Mouse (Mus musculus) midbrain, embryonic 12.5 days (tissue): ENCODE measurements at regions not wholly inside any gene's neighbourhood (a gene's known extent, or its start where the extent isn't known, plus 50 kb on each side); places are given as distances from the start of the nearest gene placed in this dataset.
A peak's percentile ranks its signal among the peaks of the same experiment; 100 is the strongest.

Experiments used
- ATAC-seq: fragments of 200-750 bp; cut with Nextera tagmentation; 2 replicates; pipeline ENCODE4 v1.8.0; 2017; ENCODE audit warnings: low read depth, moderate TSS enrichment, moderate library complexity; ENCODE audit not compliant: low FRiP score
- H3K27ac ChIP-seq: fragments of 300-500 bp; sonication (generic); replicated peaks from 2 replicates; pipeline ENCODE4 v1.5.1; 2016; ENCODE audit warnings: mild to moderate bottlenecking
- H3K27me3 ChIP-seq: fragments of 300-500 bp; sonication (generic); 2 replicates; pipeline ENCODE4 v1.6.1; 2016; ENCODE audit warnings: mild to moderate bottlenecking
- H3K36me3 ChIP-seq: fragments of 300-500 bp; sonication (generic); 2 replicates; pipeline ENCODE4 v1.6.1; 2016
- H3K4me1 ChIP-seq: fragments of 300-500 bp; sonication (generic); 2 replicates; pipeline ENCODE4 v1.6.1; 2016
- H3K4me2 ChIP-seq: fragments of 300-500 bp; sonication (generic); replicated peaks from 2 replicates; pipeline ENCODE4 v1.6.1; 2016; ENCODE audit warnings: mild to moderate bottlenecking, moderate library complexity
- H3K4me3 ChIP-seq: fragments of 300-500 bp; sonication (generic); 2 replicates; pipeline ENCODE4 v1.5.1; 2016; ENCODE audit warnings: mild to moderate bottlenecking
- H3K9ac ChIP-seq: fragments of 300-500 bp; sonication (generic); replicated peaks from 2 replicates; pipeline ENCODE4 v1.6.1; 2016; ENCODE audit warnings: mild to moderate bottlenecking, moderate library complexity
- H3K9me3 ChIP-seq: fragments of 300-500 bp; sonication (generic); 2 replicates; pipeline ENCODE4 v1.6.1; 2016; ENCODE audit warnings: mild to moderate bottlenecking
- WGBS: fragments of 180-500 bp; shearing (Covaris S2); methylation state at CpG from one replicate; pipeline ENCODE4 v1.1.7; 2016; 5-methylcytosine and 5-hydroxymethylcytosine counted together

- Histone ChIP-seq H3K27me3 (peaks cover 5% of the 10 kb centered on the region; the same call in 1 of the 2 replicates), H3K4me3 (no peak overlapping the region), H3K4me2 (peak overlapping the region; percentile 14), H3K4me1 (no peaks in the 10 kb centered on the region), H3K36me3 (no peaks in the 10 kb centered on the region), H3K9ac (no peak overlapping the region), H3K9me3 (no peaks in the 10 kb centered on the region), H3K27ac (no peak overlapping the region)
- peak; percentile 51; the same call in 1 of the 2 replicates for ATAC-seq
- 50% methylated on average over 15 of the region's 15 CpGs for WGBS
These were observed 316.4 kb downstream of the Zfp706 start for GRCm38 (mm10) chr15:36691002-36691652.

GRCm38 (mm10) chr15:36689881-36690280 is 317.7 kb downstream of the Zfp706 start:
- Histone ChIP-seq H3K9ac (no peak overlapping the region), H3K4me1 (no peaks in the 10 kb centered on the region), H3K4me2 (no peak overlapping the region), H3K4me3 (no peak overlapping the region), H3K27ac (no peak overlapping the region), H3K36me3 (no peaks in the 10 kb centered on the region), H3K27me3 (peaks cover 5% of the 10 kb centered on the region; the same call in 1 of the 2 replicates), H3K9me3 (no peaks in the 10 kb centered on the region)
- 85% methylated on average over 7 of the region's 7 CpGs for WGBS
- no peak for ATAC-seq

- H3K27ac ChIP-seq: no peak overlapping the region
- no peak for ATAC-seq
- no peak overlapping the region for H3K4me3 ChIP-seq
These were observed 318.3 kb downstream of the Zfp706 start for GRCm38 (mm10) chr15:36689301-36689700.

GRCm38 (mm10) chr15:36688051-36688754 is 319.4 kb downstream of the Zfp706 start:
- ATAC-seq: no peak
- H3K9ac ChIP-seq: no peak overlapping the region
- no peaks in the 10 kb centered on the region for H3K36me3 ChIP-seq
- peaks cover 5% of the 10 kb centered on the region; the same call in 1 of the 2 replicates for H3K27me3 ChIP-seq
- no peak overlapping the region for H3K27ac ChIP-seq
- H3K4me1 ChIP-seq: no peaks in the 10 kb centered on the region
- WGBS: 14% methylated on average over 17 of the region's 17 CpGs
- no peak overlapping the region for H3K4me3 ChIP-seq
- H3K4me2 ChIP-seq: peak overlapping the region; percentile 7; the same call in 1 of the 2 replicates
- H3K9me3 ChIP-seq: no peaks in the 10 kb centered on the region

More at GRCm38 (mm10) chr15:36689301-36689700, 318.3 kb downstream of the Zfp706 start:
- Histone ChIP-seq H3K4me2 (no peak overlapping the region), H3K27me3 (peaks cover 5% of the 10 kb centered on the region; the same call in 1 of the 2 replicates), H3K9me3 (no peaks in the 10 kb centered on the region), H3K36me3 (no peaks in the 10 kb centered on the region), H3K9ac (no peak overlapping the region), H3K4me1 (no peaks in the 10 kb centered on the region)
- WGBS: 72% methylated on average over 3 of the region's 3 CpGs

- Histone ChIP-seq H3K4me1 (no peaks in the 10 kb centered on the region), H3K27ac (no peak overlapping the region), H3K9me3 (no peaks in the 10 kb centered on the region), H3K27me3 (no peaks in the 10 kb centered on the region), H3K36me3 (no peaks in the 10 kb centered on the region), H3K4me3 (no peak overlapping the region), H3K4me2 (no peak overlapping the region), H3K9ac (no peak overlapping the region)
- ATAC-seq: no peak
- WGBS: 82% methylated on average over 7 of the region's 7 CpGs
These were observed 322.9 kb downstream of the Zfp706 start for GRCm38 (mm10) chr15:36684684-36685083.

- H3K27me3 ChIP-seq: no peaks in the 10 kb centered on the region
- H3K9ac ChIP-seq: no peak overlapping the region
- no peaks in the 10 kb centered on the region for H3K9me3 ChIP-seq
- H3K4me2 ChIP-seq: no peak overlapping the region
- no peaks in the 10 kb centered on the region for H3K36me3 ChIP-seq
- no peak overlapping the region for H3K4me3 ChIP-seq
- no peak overlapping the region for H3K27ac ChIP-seq
- no peak for ATAC-seq
- WGBS: 66% methylated on average over 6 of the region's 6 CpGs
- H3K4me1 ChIP-seq: no peaks in the 10 kb centered on the region
These were observed 324.7 kb downstream of the Zfp706 start for GRCm38 (mm10) chr15:36682832-36683231.

- ATAC-seq: no peak
- no peak overlapping the region for H3K9ac ChIP-seq
These were observed 325.4 kb downstream of the Zfp706 start for GRCm38 (mm10) chr15:36682159-36682558.

GRCm38 (mm10) chr15:36680361-36681140 is 327.0 kb downstream of the Zfp706 start:
- Histone ChIP-seq H3K9ac (no peak overlapping the region), H3K4me1 (no peaks in the 10 kb centered on the region), H3K27ac (no peak overlapping the region), H3K27me3 (no peaks in the 10 kb centered on the region), H3K4me2 (no peak overlapping the region), H3K4me3 (no peak overlapping the region), H3K36me3 (no peaks in the 10 kb centered on the region), H3K9me3 (no peaks in the 10 kb centered on the region)
- no peak for ATAC-seq
- 89% methylated on average over 11 of the region's 11 CpGs for WGBS

More at GRCm38 (mm10) chr15:36682159-36682558, 325.4 kb downstream of the Zfp706 start:
- Histone ChIP-seq H3K4me3 (no peak overlapping the region), H3K36me3 (no peaks in the 10 kb centered on the region), H3K4me2 (no peak overlapping the region), H3K4me1 (no peaks in the 10 kb centered on the region), H3K9me3 (no peaks in the 10 kb centered on the region), H3K27ac (no peak overlapping the region), H3K27me3 (no peaks in the 10 kb centered on the region)
- WGBS: 80% methylated on average over 5 of the region's 5 CpGs

GRCm38 (mm10) chr15:36679577-36679976 is 328.0 kb downstream of the Zfp706 start:
- Histone ChIP-seq H3K4me1 (no peaks in the 10 kb centered on the region), H3K27ac (no peak overlapping the region), H3K4me3 (no peak overlapping the region), H3K27me3 (no peaks in the 10 kb centered on the region), H3K9me3 (no peaks in the 10 kb centered on the region), H3K9ac (no peak overlapping the region), H3K36me3 (no peaks in the 10 kb centered on the region), H3K4me2 (no peak overlapping the region)
- ATAC-seq: no peak
- WGBS: 91% methylated on average over 13 of the region's 13 CpGs

- ATAC-seq: no peak
- H3K9me3 ChIP-seq: no peaks in the 10 kb centered on the region
- H3K4me3 ChIP-seq: no peak overlapping the region
- WGBS: 28% methylated on average over 12 of the region's 12 CpGs
- peaks cover 5% of the 10 kb centered on the region; the same call in 1 of the 2 replicates for H3K4me1 ChIP-seq
- H3K36me3 ChIP-seq: no peaks in the 10 kb centered on the region
- H3K27ac ChIP-seq: no peak overlapping the region
- H3K4me2 ChIP-seq: peak overlapping the region; percentile 27; the same call in 1 of the 2 replicates
- H3K9ac ChIP-seq: no peak overlapping the region
- no peaks in the 10 kb centered on the region for H3K27me3 ChIP-seq
These were observed 337.8 kb downstream of the Zfp706 start for GRCm38 (mm10) chr15:36669748-36670147.

- no peaks in the 10 kb centered on the region for H3K27me3 ChIP-seq
- H3K9ac ChIP-seq: no peak overlapping the region
- WGBS: 60% methylated on average over 3 of the region's 3 CpGs
- no peak overlapping the region for H3K27ac ChIP-seq
- H3K4me3 ChIP-seq: no peak overlapping the region
- H3K36me3 ChIP-seq: no peaks in the 10 kb centered on the region
- peaks cover 5% of the 10 kb centered on the region; the same call in 1 of the 2 replicates for H3K4me1 ChIP-seq
- ATAC-seq: no peak
- H3K4me2 ChIP-seq: no peak overlapping the region
- no peaks in the 10 kb centered on the region for H3K9me3 ChIP-seq
These were observed 341.0 kb downstream of the Zfp706 start for GRCm38 (mm10) chr15:36666566-36666965.

GRCm38 (mm10) chr15:36664391-36664790 is 343.2 kb downstream of the Zfp706 start:
- Histone ChIP-seq H3K4me3 (no peak overlapping the region), H3K27me3 (no peaks in the 10 kb centered on the region), H3K9ac (no peak overlapping the region), H3K4me2 (no peak overlapping the region), H3K36me3 (no peaks in the 10 kb centered on the region), H3K27ac (no peak overlapping the region), H3K9me3 (no peaks in the 10 kb centered on the region), H3K4me1 (no peaks in the 10 kb centered on the region)
- WGBS: 75% methylated on average over 6 of the region's 6 CpGs
- ATAC-seq: no peak
